Mouse (Mus musculus): Measurements from ENCODE around the gene Pbx1. TPM values are rescaled to one million over a fixed set of nuclear protein-coding genes. Genes with fewer than 3 reads are reported as not detected.

The Pbx1 gene
- total and polyA plus RNA-seq, 3 experiments, result 0.10 TPM; not detected in 2

DNA sequence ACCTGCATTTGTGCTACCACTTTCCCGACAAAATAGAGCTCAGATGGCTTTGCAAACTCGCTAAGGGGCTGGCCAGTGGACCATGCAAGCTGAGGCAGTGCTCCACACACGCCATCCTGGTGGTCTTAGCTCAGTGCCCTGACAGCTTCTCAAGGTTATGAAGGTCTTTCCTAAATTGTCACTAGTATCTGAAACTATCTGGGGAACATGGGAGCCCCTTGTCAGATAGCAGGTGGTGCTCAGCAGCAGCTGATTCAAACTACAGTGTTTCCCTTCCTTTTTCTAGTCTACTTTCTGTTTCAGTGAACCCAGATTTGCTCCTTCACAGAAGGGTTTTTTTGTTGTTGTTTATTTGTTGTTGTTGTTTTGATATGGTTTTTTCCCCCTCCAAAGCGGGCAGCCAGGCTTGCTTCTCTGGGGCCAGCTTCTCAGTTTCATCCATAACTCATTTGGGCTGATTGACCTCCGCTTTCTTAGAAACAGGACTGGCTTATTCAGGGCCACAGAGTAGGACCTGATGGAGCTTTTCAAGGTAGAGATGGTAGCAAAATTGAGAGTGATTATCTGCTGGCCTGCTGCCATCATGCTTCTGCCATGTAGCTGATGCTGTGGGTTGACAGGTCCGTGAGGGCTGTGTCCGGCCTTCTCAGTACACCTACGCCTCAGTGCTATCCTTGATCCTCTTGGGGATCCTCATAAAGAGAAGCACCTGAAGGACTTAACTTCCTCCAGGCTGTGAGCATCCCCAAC lies 141.7 kb downstream of the Pbx1 start:
- H3K4me3 ChIP-seq (ENCODE audit: control insufficient read depth in 1 of 2, insufficient read depth in 1 of 2, low read depth in 2 of 2, low read length in 2 of 2), result no peak overlapping the region
- no peaks in the 10 kb centered on the region for H3K9me3 ChIP-seq (replicated peaks; ENCODE audit: insufficient read depth, low read length)
- peaks cover 0 to 45% of the 10 kb centered on the region in 2 experiments; a peak in 2 of 4 replicates for H3K36me3 ChIP-seq (ENCODE audit: control insufficient read depth in 1 of 2, insufficient read depth in 2 of 2, low read length in 2 of 2)
- H3K79me2 ChIP-seq (ENCODE audit: control insufficient read depth, insufficient read depth, low read length, poor library complexity), result no peaks in the 10 kb centered on the region
- H3K27me3 ChIP-seq (ENCODE audit: control insufficient read depth in 1 of 2, insufficient read depth in 2 of 2, low read length in 2 of 2), result no peaks in the 10 kb centered on the region
- TF ChIP-seq E2F4 (IDR thresholded peaks at IDR 0.05; ENCODE audit: borderline replicate concordance, low read depth, low read length), result no peak
- TF ChIP-seq ETS1 (IDR thresholded peaks at IDR 0.05; ENCODE audit: low read depth, low read length), result peak; percentile 57
- H3K4me1 ChIP-seq (ENCODE audit: control insufficient read depth in 1 of 2, insufficient read depth in 2 of 2, low read length in 2 of 2), result peaks cover 30 to 50% of the 10 kb centered on the region in 2 experiments
- no peak overlapping the region; the same call in 1 of the 2 replicates for H3K27ac ChIP-seq (ENCODE audit: control insufficient read depth, low read depth, low read length)
- DNase-seq (ENCODE audit: low read depth, low spot score), result no peak
- no peak overlapping the region for H3K9ac ChIP-seq (ENCODE audit: control insufficient read depth, low read depth, low read length, poor library complexity, severe bottlenecking)

DNA sequence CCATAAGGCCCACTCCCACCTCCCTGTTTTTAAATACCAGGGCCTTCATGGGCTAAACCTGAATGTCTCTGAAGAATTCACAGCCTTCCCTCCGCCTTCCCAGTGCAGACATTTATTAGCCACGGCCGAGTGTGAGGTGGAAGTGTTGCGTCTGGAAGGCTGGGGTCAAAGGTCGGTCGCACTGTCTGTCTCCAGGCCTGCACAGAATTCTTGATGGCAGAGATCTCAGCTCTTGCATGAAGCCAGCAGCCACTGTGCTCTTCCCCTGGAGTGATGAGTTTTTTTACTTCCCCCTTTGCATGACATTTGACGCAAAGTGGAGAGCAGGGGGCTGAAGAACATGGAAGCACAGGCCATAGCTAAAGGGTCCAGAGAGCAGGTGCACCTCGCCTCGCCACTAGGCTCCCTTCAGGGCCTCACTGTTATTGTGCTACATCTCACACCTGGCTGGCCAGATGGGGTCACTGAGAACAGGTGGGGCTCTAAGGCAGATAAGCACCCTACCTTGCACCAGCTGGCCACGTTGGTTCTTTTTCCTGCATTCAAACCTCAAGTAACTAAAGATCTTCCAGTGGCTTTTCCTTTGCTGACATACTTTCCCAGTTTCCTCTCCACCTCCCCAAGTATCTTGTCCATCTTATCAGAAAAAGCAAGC lies 143.1 kb downstream of the Pbx1 start:
- peak overlapping the region; percentile 24 for H3K9ac ChIP-seq (ENCODE audit: control insufficient read depth, low read depth, low read length, poor library complexity, severe bottlenecking)
- H3K36me3 ChIP-seq (ENCODE audit: control insufficient read depth in 1 of 2, insufficient read depth in 2 of 2, low read length in 2 of 2), result peaks cover 0 to 44% of the 10 kb centered on the region in 2 experiments; a peak in 2 of 4 replicates
- H3K4me1 ChIP-seq (ENCODE audit: control insufficient read depth in 1 of 2, insufficient read depth in 2 of 2, low read length in 2 of 2), result peaks cover 30 to 50% of the 10 kb centered on the region in 2 experiments
- no peaks in the 10 kb centered on the region for H3K79me2 ChIP-seq (ENCODE audit: control insufficient read depth, insufficient read depth, low read length, poor library complexity)
- H3K9me3 ChIP-seq (replicated peaks; ENCODE audit: insufficient read depth, low read length), result no peaks in the 10 kb centered on the region
- H3K27ac ChIP-seq (ENCODE audit: control insufficient read depth, low read depth, low read length), result peak overlapping the region; percentile 60
- peak overlapping the region; percentile 2 to 27; a peak in 2 of 4 replicates for H3K4me3 ChIP-seq (ENCODE audit: control insufficient read depth in 1 of 2, insufficient read depth in 1 of 2, low read depth in 2 of 2, low read length in 2 of 2)
- TF ChIP-seq HCFC1 (IDR thresholded peaks at IDR 0.05; ENCODE audit: low read depth, low read length), result no peak
- TF ChIP-seq ZNF384 (IDR thresholded peaks at IDR 0.05; ENCODE audit: low read depth, low read length), result 0 out of 2 replicates have a peak, but pooled peaks have one; percentile 16
- no peak for TF ChIP-seq GABPA (IDR thresholded peaks at IDR 0.05; ENCODE audit: low read depth, low read length)
- TF ChIP-seq ETS1 (IDR thresholded peaks at IDR 0.05; ENCODE audit: low read depth, low read length), result peak; percentile 18; the same call in 1 of the 2 replicates
- no peak for TF ChIP-seq UBTF (IDR thresholded peaks at IDR 0.05; ENCODE audit: borderline replicate concordance, insufficient read depth, low read depth, low read length)
- TF ChIP-seq ZMIZ1 (IDR thresholded peaks at IDR 0.05; ENCODE audit: low read depth, low read length), result no peak
- no peak for TF ChIP-seq ZC3H11A (IDR thresholded peaks at IDR 0.05; ENCODE audit: low read depth, low read length)
- no peak for TF ChIP-seq CTCF (IDR thresholded peaks at IDR 0.05 in 2 of 3, conservative IDR thresholded peaks at IDR 0.05 in 1 of 3; ENCODE audit: control insufficient read depth in 1 of 3, insufficient read depth in 1 of 3, low read depth in 2 of 3, low read length in 3 of 3, poor library complexity in 1 of 3, severe bottlenecking in 1 of 3)
- no peak for TF ChIP-seq POLR2A (IDR thresholded peaks at IDR 0.05; ENCODE audit: control insufficient read depth in 1 of 2, insufficient read depth in 1 of 2, low read depth in 1 of 2, low read length in 2 of 2, poor library complexity in 1 of 2)
- no peak for TF ChIP-seq MAFK (IDR thresholded peaks at IDR 0.05; ENCODE audit: borderline replicate concordance, low read depth, low read length)
- no peak for TF ChIP-seq USF2 (IDR thresholded peaks at IDR 0.05; ENCODE audit: borderline replicate concordance in 1 of 2, insufficient read depth in 1 of 2, low read depth in 1 of 2, low read length in 2 of 2)
- TF ChIP-seq MYC (IDR thresholded peaks at IDR 0.05; ENCODE audit: low read depth, low read length), result no peak
- TF ChIP-seq CHD2 (IDR thresholded peaks at IDR 0.05; ENCODE audit: low read length), result no peak
- TF ChIP-seq CHD1 (IDR thresholded peaks at IDR 0.05; ENCODE audit: low read depth, low read length), result no peak
- no peak for TF ChIP-seq POLR2AphosphoS5 (IDR thresholded peaks at IDR 0.05; ENCODE audit: borderline replicate concordance, low read depth, low read length)
- peak; percentile 80 for TF ChIP-seq TCF12 (IDR thresholded peaks at IDR 0.05; ENCODE audit: low read depth, low read length)
- no peak for TF ChIP-seq RCOR1 (IDR thresholded peaks at IDR 0.05; ENCODE audit: low read depth, low read length)
- no peak for TF ChIP-seq E2F4 (IDR thresholded peaks at IDR 0.05; ENCODE audit: borderline replicate concordance, low read depth, low read length)
- peak in 1 of 2 experiments; percentile 24; a peak in 1 of 4 replicates for TF ChIP-seq EP300 (IDR thresholded peaks at IDR 0.05; ENCODE audit: low read depth in 1 of 2, low read length in 2 of 2)
- TF ChIP-seq KAT2A (conservative IDR thresholded peaks at IDR 0.05; ENCODE audit: low read depth, low read length), result no peak
- H3K27me3 ChIP-seq (ENCODE audit: control insufficient read depth in 1 of 2, insufficient read depth in 2 of 2, low read length in 2 of 2), result no peaks in the 10 kb centered on the region
- peak; percentile 63 for DNase-seq (ENCODE audit: low read depth, low spot score)

Data from MEL (cell line).